Mouse (Mus musculus): ENCODE measurements around the gene A030003K21Rik.

DNA sequence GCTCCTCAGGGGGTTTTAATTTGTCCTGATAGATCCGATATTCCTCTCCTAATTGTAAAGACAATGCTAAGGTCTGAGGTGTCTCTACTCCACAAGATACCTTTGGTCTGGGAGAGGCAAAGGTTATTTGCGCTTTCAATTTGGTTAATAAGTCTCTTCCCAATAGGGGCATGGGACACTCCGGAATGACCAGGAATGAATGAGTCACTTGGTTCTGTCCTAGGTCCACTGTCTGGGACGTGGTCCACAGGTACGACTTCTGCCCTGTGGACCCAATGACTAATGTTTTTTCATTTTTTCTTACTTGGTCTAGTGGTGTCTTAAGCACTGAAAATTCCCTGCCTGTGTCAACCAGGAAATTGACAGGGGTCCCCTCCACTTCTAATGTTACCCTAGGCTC, 4.5 kb downstream of the A030003K21Rik start:
- TF ChIP-seq CTCF (IDR thresholded peaks at IDR 0.05; ENCODE audit: borderline replicate concordance, control insufficient read depth, extremely low read depth, insufficient read depth, low read length, poor library complexity) (no peak), POLR2A (IDR thresholded peaks at IDR 0.05; ENCODE audit: control insufficient read depth, extremely low read depth, insufficient read depth, low read length, poor library complexity) (no peak)

All from thymus, adult 2 months (tissue).